Mouse (Mus musculus) c-Kit-positive CD71-positive TER-119-negative erythroid progenitor cells, embryonic 14.5 days (primary cell): Measurements from ENCODE around the gene Fam240b.
"Not testable (repeated sequence)": the region's sequence is repeated elsewhere in the genome, so short reads cannot be mapped to it uniquely, and the experiment has no call there.

Experiments
- DNase-seq: peaks from one replicate; pipeline ENCODE4 v3.0.0-alpha.2; 2013; ENCODE audit warnings: low read depth

Fam240b gene

DNA sequence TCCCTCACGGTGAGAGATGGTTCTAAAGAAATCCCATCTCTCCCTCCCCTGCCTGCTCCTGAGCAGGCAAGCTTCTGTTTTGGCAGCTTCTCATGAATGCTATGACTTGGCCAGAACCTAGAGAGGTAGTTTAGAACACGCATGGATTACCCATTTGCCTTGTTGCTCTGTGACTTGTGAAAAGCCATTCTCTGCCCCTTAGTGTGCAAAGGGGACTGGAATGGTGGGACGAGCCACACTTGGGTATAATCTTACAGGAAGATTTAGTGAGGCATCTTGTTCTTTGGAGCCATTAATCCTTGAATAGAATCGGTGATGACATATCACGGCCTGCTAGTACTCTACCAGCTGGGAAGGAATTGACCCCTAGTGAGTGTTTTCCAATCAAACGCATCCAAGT is at the start of gene Fam240b:
TSS of gene Fam240b (minus strand) at position 101 of the 400 bp plus-strand sequence.
- no peak for DNase-seq

DNA sequence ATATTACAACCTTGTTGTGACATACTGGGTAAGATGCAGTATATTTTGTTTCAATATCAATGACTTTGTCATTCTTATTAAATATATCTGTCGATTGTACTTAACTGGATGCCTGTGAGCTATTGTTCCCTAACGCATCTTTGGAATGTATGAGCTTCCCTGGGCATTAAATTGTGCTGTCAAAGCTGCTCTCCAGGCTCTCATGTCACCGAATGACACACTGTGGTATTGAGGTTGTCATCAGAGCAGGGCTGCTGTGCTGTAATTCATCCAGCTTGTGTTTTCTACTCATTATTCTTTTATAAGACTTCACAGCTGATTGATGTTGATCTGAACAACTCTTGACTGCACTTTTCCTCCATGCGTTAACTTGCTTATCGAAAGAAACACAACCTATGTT is 32.5 kb upstream of the Fam240b start:
- DNase-seq = no peak

DNA sequence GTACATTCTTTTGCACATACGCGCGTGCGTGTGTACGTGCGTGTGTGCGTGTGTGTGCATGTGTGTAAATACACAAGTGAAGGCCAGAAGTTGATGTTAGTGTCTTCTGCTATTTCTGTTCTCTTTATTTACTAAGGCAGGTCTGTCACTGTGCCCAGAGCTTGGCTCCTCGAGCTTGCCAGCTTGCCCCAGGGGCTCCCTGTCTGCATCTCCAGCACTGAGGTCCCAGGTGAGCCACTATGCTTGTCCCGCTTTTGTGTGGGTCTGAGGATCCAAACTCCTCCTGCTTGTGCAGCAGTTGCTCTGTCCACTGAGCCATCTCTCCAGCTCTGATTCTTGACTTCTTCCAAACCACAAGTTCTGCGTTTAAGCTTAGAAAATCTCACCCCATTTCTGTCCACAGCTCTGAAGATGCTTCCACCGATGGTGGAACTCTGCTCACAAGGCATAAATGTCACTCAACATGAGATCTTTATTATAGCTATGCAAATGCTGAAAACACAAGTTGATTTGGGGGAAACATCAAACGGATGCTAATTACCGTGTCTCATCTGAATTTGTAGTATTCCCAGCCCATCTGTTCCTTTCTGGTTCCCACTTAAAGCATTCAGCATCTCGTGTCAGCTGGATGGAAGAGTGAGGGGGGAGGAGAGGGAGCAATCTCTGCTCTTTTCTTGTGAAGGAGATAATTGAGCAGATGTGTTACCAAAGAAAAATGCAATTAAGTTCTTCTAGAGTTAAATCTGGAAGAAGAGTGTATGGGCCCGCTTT is 29.1 kb upstream of the Fam240b start:
- DNase-seq = no peak

DNA sequence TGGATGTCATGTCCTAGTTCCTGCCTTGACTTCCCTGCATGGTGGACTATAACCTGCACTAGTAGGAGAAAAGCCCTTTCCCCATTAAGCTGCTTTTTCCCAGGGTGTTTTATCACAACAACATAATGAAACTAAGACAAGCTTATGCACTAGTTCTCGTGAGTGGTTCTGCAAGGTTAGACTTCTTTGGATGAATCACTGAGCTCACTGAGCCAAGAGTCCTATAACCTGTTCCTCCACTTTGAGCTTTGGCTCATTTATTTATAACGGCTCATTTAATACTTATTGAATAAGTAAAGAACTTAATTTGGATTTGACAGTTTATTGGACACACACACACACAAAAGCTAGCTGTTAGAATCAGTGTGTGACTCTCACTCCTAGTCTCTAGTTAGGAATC is 16.7 kb upstream of the Fam240b start:
- DNase-seq = no peak

DNA sequence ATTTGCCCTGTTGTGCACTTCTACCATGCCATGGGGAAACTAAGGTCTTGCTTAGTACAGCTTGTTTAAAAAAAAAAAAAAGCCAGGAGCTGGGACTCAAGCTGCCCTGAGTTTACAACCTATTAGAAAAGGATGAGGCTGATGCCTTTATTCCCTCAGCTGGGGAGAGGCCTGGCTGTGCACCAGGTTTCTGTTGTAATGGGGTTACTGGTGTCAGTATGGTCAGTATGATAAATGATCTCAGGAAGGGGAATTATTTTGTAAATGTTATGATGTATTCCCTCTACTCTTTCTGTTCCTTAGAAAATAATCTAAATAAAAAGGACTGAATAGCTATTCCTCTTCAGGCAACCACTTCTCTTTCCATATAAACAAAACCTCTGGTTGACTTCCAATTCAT is 14.0 kb upstream of the Fam240b start:
- DNase-seq = no peak

DNA sequence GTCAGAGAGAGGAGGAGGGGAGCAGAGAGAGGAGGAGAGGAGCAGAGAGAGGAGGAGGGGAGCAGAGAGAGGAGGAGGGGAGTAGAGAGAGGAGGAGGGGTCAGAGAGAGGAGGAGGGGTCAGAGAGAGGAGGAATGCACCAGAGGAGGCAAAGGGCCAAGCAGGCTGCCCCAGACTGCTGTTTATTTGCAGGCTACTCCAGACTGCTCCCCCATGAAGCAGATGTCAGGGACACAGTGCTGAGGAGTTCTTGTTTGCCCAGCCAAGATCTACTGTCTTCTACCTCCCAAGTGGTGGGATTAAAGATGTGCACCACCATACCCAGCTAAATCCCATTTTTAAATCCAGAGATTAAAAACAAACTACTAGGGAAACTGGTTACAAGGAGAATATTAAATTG is 9.8 kb upstream of the Fam240b start:
- no peak for DNase-seq

DNA sequence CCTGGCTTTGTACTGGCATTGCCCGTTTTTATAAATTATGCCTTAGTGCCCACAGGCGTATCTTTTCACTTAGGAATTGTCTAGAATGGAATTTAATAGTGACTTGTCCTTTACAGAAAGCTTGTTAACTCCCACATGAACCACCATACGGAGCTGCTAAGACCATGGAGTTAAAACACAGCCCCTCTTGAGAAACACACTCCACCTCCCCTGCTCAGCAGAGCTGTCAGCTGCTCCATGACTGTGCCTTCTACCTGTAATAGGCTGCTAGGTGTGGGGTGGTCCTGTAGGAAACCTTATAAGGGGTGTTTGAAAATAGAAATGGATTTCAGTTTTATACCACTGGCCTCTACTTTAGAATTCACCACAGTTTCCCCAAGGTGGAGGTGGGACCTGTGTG is 5.2 kb upstream of the Fam240b start:
- no peak for DNase-seq

DNA sequence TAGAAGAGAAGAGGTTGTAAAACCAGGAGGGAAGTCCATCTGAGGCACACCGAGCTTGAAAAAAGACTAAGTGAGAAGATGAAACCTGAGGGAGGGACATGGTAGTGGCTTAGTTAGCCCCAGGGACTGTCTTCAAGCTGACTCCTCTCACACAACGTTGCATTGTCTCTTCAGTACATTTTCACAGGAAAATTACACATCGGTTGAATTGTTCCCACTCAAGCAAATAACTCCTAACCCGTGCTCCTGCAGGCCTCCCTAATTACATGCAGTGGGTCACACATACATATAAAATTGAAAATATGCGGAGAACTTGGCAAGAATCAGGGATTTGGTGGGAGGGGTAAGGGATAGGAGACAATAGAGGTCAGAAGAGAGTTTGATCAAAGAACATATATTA is 4.0 kb downstream of the Fam240b start:
- no peak for DNase-seq

DNA sequence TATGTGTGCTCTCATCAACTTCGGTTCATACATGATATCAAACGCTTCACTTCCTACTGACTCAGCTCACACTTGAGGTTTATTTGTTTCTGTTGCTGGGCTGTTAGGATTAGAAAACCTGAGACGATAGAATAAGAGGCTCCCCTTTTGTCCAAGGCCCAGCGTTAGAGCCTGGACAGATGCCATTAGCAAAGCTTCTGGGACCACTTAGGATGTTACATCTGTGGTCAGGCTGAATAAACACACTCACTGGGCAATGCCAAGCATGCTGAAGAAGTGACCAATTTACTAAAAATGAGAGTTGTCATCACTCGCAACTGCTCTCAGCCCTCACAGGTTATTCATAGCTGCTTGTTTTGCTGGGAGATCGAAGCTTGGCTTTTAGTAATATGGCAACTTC is 7.7 kb downstream of the Fam240b start:
- no peak for DNase-seq

DNA sequence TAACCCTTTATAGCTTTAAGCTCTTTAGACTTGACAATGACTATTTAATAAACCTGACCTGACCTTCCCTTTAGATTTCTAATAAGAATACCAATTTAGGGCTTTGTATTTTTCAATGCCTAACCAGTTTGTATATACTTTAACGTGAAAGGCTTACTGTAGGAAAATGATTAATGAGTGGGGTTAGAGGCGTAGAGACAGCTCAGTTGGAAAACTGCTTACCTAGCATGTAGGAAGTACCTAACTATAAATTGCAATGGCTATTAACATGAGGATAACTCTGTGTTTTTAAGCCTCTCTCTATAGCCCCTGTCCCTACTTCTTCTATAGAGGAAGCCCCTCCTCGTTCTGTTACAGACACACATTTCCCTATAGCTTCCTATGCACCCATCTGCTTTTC is 17.6 kb downstream of the Fam240b start:
- DNase-seq = no peak

DNA sequence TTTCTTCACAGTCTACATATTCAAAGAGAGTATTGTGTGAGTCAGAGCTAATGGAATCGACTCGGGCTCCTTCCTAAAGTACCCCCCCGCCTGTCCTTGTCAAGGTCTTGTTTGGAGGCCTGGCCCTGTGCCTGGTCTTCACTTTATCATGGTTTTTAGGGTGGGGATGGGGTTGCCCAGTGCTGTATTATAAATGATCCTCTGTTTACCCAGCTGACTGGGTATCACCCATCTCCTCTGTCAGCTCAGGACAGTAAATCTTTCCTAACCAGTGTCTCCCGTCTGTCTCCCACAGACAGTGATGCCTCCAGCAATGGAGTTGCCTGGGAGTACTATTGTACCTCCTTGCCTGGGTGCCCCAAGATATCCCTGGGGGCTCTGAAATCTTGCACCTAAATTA is 19.6 kb downstream of the Fam240b start:
- DNase-seq = no peak

DNA sequence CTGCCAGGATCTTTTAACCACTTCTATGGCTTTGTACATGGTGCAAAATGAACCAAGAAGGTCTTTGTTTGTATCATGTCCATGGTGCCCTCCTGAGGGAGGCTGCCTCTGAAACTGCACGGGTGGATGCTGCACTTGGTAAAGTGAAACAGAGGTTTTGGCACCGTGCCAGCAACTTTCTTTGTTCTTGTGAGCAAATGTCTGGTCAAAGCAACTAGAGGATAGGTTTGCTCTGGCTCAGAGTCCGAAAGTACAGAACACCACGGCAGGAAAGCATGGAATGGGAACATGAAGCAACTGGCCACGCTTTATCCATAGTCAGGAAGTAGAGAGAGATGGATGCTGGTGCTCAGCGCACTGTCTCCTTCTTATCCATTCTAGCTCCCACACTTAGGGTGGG is 29.7 kb downstream of the Fam240b start:
- no peak for DNase-seq

DNA sequence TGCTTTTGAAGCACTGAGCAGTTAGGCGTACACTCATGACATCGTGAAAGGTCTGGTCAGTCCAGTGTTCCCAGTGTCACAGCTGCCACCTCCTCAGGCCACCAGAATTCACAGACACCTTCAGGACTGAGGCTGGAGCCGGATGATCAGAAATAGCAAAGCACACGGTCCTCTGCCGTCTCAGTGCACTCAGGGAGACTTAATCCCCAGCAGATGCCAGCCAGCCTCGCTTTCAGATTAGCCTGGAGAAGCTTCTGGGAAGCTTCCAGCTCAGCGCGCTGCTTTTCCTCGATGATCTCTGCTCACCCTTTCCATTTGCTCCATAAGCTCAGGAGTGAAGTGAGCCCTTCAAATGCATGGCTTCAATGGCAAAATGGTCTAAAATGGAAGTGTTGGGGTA is 32.4 kb downstream of the Fam240b start:
- no peak for DNase-seq

DNA sequence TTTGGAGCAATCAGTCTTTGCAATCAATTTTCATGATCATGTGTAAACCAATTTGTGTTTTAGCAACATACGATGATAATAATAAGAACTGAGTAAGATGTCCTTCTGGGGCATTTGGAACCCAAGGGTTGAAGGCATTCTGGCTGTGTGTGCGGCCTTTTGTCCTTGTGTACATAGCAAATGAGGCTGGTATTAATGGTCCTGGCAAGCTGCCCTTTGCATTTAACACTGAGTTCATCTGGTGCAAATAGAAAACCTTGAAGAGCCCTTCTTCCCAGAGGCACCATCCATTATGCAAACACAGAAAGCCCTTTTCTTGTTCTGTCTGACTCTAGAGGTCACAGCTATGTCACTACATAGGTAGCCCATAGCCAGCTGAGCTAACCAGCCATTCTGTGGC is 35.0 kb downstream of the Fam240b start:
- DNase-seq = no peak

DNA sequence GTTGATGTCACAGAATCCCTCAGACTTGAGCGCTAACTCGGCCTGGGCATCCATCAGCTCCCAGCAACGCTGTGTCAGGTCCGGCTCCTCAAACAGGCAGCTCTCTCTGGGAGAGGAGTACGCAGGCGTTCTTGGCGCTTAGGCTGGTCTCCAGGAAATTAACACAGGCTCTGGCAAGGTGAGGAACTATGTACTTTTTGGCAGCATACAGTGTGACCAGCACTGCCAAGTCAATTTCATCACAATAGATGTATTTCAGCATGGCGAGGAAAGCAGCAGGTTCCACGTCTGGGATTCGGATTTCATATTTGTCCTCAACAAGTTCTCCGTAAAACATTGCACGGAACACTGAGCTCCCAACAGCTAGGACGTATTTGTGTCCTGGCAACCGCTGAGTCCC is 39.4 kb downstream of the Fam240b start:
- no peak for DNase-seq

DNA sequence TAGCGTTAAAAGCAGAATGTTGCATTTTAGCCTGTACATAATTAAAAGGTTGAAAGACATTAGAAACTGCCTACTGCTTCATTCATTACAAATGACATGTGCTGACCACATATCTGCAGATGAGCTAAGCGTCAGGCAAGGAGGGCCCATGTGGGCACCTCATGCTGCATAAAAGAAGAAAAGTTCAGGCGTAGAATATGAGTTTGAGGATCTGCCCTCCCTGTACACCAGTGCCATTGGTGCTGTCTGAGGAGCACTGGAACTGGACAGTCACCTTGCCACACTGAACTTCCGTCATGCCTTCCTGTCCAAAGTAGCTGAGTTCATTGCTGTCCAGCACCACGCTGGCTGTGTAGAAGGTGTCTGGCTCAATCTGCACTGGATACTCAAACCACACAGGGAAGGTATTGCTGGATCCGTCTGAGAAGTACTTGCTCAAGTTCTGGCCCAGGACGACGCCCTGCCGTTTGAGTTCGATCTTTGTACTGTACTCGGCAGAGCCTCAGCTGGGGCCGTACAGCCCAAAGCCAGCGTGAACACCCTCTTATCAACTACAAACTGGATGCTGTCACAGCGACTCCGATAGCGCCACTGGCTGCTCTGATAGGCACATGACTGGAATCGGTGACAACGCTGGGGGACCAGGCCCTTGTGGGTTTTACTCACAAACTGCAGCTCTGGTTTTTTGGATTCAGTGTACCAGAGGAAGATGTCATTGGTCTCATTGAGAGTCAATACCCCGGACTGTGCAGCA is 40.2 kb downstream of the Fam240b start:
- DNase-seq = not testable (repeated sequence)

DNA sequence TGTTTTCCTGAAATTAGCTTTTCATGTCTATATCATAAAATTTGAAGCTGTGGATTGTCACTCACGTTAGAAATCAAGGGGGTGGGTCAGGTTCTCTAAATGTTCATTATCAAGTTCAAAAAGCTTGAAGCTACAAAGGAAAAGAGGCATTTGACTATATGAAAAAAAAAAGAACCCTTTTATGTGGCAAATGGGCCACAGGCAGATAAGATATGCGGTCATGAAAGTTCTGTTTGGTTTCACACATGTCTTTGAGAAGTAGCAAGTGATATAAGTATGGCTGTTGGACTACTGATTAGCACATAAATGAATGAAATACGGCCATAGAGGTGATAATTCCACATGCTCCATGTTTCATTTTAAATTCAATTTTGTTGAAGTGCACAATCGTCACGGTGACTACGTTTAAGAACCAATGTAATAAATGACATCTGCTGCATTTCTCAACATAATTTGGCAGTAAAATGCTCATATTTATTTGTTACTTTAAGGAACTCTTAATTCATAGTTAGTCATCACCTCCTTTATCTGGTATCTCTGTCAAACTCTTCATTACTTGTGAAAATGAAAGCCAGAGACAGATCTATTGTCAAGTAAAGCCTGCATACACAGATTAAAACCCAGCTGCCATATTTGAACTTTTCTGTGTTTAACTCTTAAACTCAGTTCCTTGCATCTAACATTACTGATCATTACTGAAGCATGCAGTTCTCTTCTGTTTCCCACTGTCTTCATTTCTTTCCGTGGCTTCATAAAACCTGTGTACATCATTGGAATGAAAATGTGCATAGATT is 47.4 kb downstream of the Fam240b start:
- peak; percentile 38 for DNase-seq

DNA sequence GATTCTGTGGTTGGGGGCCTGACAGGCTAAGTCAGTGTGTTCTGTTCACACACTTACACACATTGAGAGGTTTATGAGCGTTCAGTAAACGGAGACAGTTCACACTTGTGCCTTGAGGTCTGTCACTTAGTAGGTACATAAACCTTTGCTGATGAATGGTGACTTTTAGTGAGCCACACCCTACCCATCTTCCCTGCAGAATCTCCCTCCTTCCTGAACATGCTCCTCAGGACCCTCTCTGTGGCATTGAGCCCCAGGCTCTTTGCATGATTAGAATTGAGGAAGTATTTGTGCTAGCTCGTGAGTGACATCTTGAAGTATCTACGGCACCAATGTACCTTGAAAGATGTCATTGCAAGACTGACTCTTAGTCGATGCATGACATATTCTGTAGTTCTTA is 48.9 kb downstream of the Fam240b start:
- no peak for DNase-seq

DNA sequence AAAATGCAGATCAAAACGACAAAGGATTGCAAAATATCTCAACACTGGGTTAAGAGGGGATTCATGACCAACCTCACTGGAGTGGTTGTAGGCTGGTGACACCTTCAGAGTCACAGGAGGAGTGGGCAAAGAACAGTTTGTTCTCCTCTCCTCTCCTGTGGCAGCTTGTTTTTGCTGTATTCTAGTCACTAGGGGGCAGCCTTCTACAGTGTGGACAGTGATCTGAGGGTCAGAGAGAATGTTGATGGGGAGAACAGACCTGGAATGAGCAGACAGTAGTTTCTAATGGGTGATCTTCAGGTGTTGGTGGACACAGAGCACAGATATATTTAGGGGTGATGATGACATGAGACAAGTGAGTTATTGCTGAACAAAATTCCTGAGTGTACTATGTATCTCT is 49.6 kb downstream of the Fam240b start:
- no peak for DNase-seq

DNA sequence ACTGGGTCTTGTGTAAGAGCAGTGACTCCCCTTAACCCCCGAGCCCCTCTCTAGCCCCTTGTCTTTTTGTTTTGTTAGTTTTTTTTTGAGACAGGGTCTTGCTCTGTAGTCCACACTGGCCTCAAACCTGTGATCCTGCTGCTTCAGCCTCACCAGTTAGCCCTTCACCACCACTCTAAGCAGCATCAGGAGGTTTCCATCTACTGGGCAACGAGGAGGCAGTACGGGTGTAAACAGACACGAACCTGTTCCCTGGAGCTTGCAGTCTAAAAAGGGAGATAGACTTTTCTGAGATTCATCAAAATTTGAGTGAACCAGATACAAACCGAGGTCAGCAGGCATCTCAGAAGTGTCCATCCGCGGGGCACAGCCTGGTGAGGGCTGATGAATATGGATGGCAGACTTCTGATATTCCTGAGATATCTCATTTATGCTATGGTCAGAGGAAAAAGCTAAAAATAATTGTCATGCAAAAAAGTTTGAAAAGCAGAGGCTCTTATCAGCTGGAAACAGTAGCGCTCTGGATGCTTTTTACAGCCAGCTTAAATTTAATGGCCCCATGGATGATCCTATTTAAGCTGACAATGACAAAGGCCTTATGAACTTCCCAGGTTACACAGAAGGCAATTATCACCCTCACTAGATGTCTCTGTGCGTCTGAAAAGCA is 52.2 kb downstream of the Fam240b start:
- no peak for DNase-seq

DNA sequence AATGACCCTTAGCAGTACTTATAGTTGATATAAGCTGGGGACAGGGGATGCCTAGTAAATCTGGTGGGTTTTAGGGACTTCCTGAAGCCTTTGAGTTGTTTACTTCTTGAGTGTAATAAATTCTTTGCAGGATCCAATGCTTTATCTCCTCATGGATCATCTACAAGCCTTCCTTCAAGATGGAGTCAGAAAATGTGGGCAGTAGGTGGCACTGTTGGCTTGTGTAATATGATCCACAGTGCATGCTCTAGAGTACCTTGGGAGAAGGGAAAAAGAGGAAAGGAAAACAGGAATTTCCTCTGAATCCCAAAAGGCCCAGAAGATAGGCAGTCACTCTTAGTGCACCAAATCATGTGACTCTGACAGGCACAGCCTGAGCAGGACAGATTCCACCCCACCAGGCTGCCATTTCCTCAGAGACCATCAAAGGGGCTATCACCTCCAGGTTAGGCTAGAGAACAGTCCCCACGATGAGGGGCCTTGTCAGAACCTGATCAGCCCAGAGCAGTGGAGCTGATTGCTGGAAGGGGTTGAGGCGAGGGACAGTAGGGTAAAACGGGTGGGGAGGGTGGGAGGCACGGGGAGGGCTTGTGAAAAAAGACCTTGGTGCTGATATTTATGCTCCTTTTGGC is 54.2 kb downstream of the Fam240b start:
- DNase-seq = peak; percentile 48

DNA sequence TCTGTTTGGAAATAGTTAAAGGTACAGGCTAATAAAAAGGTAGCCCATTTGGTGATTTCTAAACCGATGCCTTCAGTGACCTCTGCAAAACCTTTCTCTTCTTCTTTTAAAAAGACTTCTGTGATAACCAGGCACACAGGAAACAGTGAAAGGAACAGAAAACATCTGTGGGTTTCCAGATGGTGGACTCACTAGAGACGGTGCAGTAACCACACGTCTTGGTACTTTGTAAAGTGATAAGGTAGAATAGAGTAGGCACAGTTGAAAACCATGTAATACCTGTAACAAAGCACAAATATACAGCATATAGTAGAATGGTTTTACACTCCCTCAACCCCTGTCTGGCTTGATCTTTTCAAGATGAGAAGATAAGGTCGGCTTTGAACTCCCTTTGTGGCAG is 57.0 kb downstream of the Fam240b start:
- no peak for DNase-seq
